Mouse (Mus musculus) MEL-GATA-1-ER (cell line): ENCODE results near the gene Snap25.

ENCODE experiments used
- DNase-seq: peaks from one replicate; pipeline ENCODE4 v3.0.0-alpha.2; 2012; ENCODE audit warnings: low read depth; ENCODE audit errors: extremely low read depth

The Snap25 gene

DNA sequence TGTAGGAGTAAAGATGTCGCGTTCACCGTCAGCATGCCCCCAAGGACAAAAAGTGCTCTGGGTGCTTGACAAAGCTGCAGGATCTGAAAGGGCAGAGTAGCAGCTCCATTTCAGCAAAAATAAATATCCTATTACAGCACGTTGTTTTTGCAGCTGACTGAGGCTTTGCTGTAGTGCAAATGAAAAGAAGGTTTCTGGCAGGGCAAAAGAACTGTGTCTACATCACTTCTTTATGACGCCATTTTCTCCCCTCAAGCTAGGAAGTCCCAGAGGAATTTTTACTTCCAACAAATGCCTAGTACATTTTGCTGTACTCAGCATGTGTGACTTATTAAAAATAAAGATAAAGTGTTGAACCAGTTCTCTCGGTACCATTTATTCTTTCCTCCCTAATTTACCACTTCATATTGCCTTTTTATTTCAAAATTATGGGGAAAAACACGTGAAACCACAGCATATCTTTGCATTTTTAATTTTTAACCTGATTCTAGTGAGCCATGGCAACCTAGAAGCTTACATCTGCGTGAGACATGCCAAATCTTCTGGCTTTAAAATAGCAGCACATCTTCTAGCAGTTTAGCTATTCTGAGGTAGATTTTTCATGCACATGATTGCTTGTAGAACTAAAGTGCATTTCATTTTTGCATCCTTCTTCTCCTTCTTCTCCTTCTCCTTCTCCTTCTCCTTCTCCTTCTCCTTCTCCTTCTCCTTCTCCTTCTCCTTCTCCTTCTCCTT, 94.9 kb downstream of the Snap25 start:
- DNase-seq = no peak

- DNase-seq = no peak
Observed at GRCm38 (mm10) chr2:136811331-136811730, 98.1 kb downstream of the Snap25 start.

- DNase-seq = no peak
Observed at GRCm38 (mm10) chr2:136816717-136817400, 103.6 kb downstream of the Snap25 start.

GRCm38 (mm10) chr2:136823751-136824716, 110.8 kb downstream of the Snap25 start:
- DNase-seq = no peak

- no peak for DNase-seq
Observed at GRCm38 (mm10) chr2:136827612-136828011, 114.4 kb downstream of the Snap25 start.
